Mouse (Mus musculus): ENCODE data around the gene Nosip. TPM values are rescaled to one million over a fixed set of nuclear protein-coding genes. Genes with fewer than 3 reads are reported as not detected.
"Not testable (repeated sequence)": the region's sequence is repeated elsewhere in the genome, so short reads cannot be mapped to it uniquely, and the experiment has no call there.

The Nosip gene
- polyA plus RNA-seq, 1 experiment from 2014 or later, result 49.5 TPM

DNA sequence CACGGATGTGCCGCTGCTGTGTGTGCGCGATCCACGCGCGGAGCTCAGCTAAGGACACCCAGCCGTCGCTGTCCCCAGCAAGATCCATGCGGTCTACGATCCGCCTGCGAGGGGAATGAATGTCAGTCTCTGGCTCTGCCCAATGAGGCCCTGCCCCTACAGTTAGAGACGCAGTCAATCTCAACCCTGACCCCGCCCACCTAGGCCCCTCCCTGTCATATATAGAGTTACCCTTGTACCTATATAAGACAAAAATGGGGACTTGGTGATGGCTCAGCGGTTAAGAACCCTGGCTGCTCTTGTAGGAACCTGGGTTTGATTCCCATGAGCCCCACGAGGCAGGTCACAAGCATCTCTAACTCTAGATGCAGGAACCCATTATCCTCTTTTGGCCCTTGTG is 26.4 kb downstream of the Nosip start:
- ATAC-seq, result no peak
- no peak overlapping the region for H3K9ac ChIP-seq
- H3K4me3 ChIP-seq (replicated peaks), result no peak overlapping the region
- H3K4me1 ChIP-seq (replicated peaks), result peaks cover 13% of the 10 kb centered on the region
- peaks cover 24% of the 10 kb centered on the region for H3K36me3 ChIP-seq
- H3K4me2 ChIP-seq (replicated peaks), result no peak overlapping the region
- no peak overlapping the region for H3K27ac ChIP-seq
- no peaks in the 10 kb centered on the region for H3K9me3 ChIP-seq
- H3K27me3 ChIP-seq (replicated peaks), result no peaks in the 10 kb centered on the region
- WGBS, result 92% methylated on average over 17 of the region's 17 CpGs

DNA sequence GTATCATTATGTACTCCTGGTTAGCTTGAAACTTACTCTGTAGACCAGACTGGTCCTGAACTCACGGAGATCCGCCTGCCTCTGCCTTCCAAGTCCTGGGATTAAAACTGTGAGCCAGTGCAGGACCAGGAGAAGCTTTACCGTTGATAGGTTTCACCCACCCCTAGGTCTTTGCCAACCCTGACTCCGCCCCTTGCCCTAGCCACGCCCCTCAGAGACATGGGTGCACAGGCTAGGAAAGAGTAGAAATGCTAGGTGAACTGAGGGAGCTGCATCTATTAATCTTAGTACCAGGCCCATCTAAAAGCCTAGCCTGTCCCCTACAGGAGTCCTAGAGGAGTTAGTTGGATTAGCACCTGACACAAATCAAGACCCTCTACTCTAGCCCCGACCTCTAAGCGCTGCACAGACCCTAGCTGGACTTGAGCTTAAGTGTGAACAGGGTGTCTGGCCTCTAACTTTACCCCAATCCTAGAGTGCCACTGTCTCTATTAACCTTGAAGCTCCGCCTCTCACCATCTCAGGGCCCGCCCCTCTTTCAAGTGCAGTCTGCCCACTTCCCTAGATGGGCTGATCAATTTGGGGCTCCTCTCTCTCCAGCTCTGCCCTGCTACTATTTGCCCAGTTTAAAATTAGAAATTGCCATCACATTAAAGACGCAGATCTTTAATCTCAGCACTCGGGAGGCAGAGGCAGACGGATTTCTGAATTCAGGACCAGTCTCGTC is 28.2 kb downstream of the Nosip start:
- peaks cover 17% of the 10 kb centered on the region for H3K4me1 ChIP-seq (replicated peaks)
- no peak overlapping the region; the same call in 1 of the 2 replicates for H3K9ac ChIP-seq
- H3K4me3 ChIP-seq (replicated peaks), result peak overlapping the region; percentile 50
- H3K27ac ChIP-seq, result 0 out of 2 replicates have a peak overlapping the region, but pooled peaks have one; percentile 82
- no peak for ATAC-seq
- 78% methylated on average over 13 of the region's 13 CpGs for WGBS
- no peaks in the 10 kb centered on the region for H3K27me3 ChIP-seq (replicated peaks)
- peak overlapping the region; percentile 61 for H3K4me2 ChIP-seq (replicated peaks)
- H3K9me3 ChIP-seq, result no peaks in the 10 kb centered on the region
- H3K36me3 ChIP-seq, result peaks cover 22% of the 10 kb centered on the region

DNA sequence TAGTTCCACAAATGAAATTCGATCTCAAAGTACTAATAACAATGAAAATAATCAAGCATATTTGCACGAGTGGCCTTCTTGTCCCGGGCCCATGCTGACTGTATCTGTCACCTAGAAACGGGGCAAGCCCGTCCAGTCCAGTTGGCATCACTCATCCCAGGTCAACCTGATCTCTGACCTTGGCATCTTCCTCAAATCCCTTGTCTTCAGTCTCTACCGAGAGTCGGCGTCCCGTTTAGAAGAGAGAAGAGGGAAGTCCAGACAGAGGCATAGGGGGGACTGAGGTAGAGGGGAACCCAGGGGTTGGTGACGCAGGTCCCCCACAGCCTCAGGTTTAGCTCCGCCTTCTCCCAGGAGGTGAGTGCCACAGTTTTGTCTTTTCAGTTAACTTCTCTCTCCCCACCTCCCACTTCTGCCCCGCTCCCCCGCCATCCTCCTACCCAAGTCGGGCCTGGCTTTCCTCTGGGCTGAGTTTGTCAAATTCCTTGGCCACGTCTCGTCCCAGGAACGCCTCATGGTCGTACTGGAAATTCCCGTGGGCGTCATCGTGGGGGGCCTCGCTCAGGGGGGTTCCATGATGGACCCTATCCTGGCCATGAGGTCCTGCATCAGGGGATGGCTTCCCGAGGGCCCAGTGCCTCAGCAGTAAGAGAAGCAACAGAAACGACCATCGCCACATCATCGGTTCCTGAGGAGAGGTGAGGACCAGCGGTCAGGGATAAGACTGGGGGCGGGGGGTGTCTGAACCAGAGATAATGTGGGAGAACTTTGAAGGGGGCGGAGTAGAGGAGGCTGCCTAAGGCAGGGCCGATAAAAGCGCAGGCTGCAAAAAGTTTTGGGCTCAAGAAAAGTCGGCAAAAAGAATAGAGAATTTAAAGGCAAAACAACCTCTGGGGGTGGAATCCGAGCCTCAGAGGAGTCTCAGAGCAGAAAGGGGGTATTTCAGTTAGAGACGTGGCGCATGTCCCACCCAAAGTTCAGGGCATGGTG is 29.1 kb downstream of the Nosip start:
- peak overlapping the region; percentile 61 for H3K4me2 ChIP-seq (replicated peaks)
- peak; percentile 56 for ATAC-seq
- no peaks in the 10 kb centered on the region for H3K9me3 ChIP-seq
- WGBS, result 13% methylated on average over 35 of the region's 35 CpGs
- H3K36me3 ChIP-seq, result peaks cover 18% of the 10 kb centered on the region
- H3K9ac ChIP-seq, result peak overlapping the region; percentile 64
- H3K4me3 ChIP-seq (replicated peaks), result peak overlapping the region; percentile 50
- peak overlapping the region; percentile 82 for H3K27ac ChIP-seq
- no peaks in the 10 kb centered on the region for H3K27me3 ChIP-seq (replicated peaks)
- peaks cover 17% of the 10 kb centered on the region for H3K4me1 ChIP-seq (replicated peaks)

DNA sequence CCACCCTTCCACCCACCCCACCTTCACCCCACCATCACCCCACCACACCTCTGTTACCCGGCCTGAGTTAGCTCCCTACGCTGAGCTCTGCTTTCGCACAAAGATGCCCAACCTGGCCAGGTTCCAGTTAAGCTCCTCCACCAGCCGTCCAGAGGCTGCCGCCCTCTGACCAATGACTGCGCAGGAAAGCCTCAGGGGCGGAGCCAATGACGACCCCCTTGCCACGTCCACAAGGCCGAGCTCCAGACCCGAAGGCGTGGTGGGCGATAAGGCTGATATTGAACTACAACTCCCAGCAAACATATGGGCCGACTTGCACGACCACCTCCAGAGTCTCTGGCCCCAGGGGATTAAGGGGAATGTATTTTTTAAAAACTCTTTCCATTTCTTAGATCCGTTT is 29.8 kb downstream of the Nosip start, which contains the start of gene Rcn3:
Gene Rcn3 (minus strand): TSS at position 174 of the 400 bp plus-strand sequence.
- H3K27ac ChIP-seq, result peak within 1 kb of the TSS; percentile 83
- no peaks in the 10 kb centered on the region for H3K9me3 ChIP-seq
- peak within 1 kb of the TSS; percentile 64 for H3K9ac ChIP-seq
- peaks cover 17% of the 10 kb centered on the region for H3K4me1 ChIP-seq (replicated peaks)
- peak within 1 kb of the TSS; percentile 61 for H3K4me2 ChIP-seq (replicated peaks)
- under 1% methylated on average over 16 of the region's 16 CpGs for WGBS
- H3K4me3 ChIP-seq (replicated peaks), result peak within 1 kb of the TSS; percentile 50
- no peaks in the 10 kb centered on the region for H3K27me3 ChIP-seq (replicated peaks)
- peak; percentile 91 for ATAC-seq
- peaks cover 11% of the 10 kb centered on the region for H3K36me3 ChIP-seq

DNA sequence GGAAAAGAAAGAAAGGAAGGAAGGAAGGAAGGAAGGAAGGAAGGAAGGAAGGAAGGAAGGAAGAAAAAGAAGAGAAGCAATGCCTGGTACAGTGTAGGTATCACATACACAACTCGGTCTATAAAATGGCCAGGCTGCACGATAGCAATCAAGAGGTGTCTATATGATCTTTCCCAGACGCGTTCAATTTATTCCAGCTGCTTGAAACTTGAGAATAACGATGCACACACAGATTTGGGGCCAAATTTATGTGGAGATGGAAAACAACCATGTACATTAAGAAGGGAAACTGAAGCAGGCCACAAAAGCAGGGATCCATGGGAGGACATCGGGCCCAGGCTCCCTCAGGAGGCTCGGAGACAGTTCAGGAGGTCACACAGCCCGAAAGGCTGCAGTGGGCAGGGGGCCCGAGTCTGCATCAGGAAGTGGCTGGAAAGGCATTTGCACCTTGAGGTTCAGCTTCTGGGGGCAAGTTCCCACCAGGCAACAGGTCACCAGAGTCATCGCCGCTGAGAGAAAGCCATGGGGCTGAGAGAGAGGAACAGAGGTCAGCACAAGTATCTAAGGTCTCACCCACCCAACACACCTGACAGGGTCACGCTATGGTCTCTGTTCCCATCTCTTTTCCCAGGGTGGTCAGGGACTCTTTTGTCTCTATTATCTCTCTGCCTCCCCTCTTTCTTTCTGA is 30.7 kb downstream of the Nosip start:
- Histone ChIP-seq H3K4me1 (replicated peaks) (peaks cover 17% of the 10 kb centered on the region), H3K9ac (no peak overlapping the region), H3K4me3 (replicated peaks) (no peak overlapping the region), H3K27ac (peak overlapping the region; percentile 83), H3K9me3 (no peaks in the 10 kb centered on the region), H3K36me3 (peaks cover 6% of the 10 kb centered on the region; the same call in 1 of the 2 replicates), H3K4me2 (replicated peaks) (peak overlapping the region; percentile 19; the same call in 1 of the 2 replicates), H3K27me3 (replicated peaks) (no peaks in the 10 kb centered on the region)
- 48% methylated on average over 12 of the region's 12 CpGs for WGBS
- no peak for ATAC-seq

- H3K27ac ChIP-seq, result peak overlapping the region; percentile 83; the same call in 1 of the 2 replicates
- WGBS, result 38% methylated on average over 15 of the region's 18 CpGs
- H3K4me2 ChIP-seq (replicated peaks), result peak overlapping the region; percentile 19; the same call in 1 of the 2 replicates
- no peak for ATAC-seq
- peaks cover 17% of the 10 kb centered on the region for H3K4me1 ChIP-seq (replicated peaks)
- peaks cover 1% of the 10 kb centered on the region; the same call in 1 of the 2 replicates for H3K36me3 ChIP-seq
- H3K27me3 ChIP-seq (replicated peaks), result no peaks in the 10 kb centered on the region
- H3K4me3 ChIP-seq (replicated peaks), result no peak overlapping the region
- H3K9ac ChIP-seq, result no peak overlapping the region
- no peaks in the 10 kb centered on the region for H3K9me3 ChIP-seq
Observed at GRCm38 (mm10) chr7:45093516-45093905, 31.3 kb downstream of the Nosip start.

- WGBS, result 32% methylated on average over 7 of the region's 7 CpGs
- Histone ChIP-seq H3K27ac (no peak overlapping the region), H3K27me3 (replicated peaks) (no peaks in the 10 kb centered on the region), H3K36me3 (no peaks in the 10 kb centered on the region), H3K4me3 (replicated peaks) (no peak overlapping the region), H3K4me2 (replicated peaks) (no peak overlapping the region), H3K9me3 (no peaks in the 10 kb centered on the region), H3K9ac (no peak overlapping the region), H3K4me1 (replicated peaks) (peaks cover 17% of the 10 kb centered on the region)
- no peak for ATAC-seq
Observed at GRCm38 (mm10) chr7:45094121-45094520, 31.9 kb downstream of the Nosip start.

GRCm38 (mm10) chr7:45095367-45095766 is 33.1 kb downstream of the Nosip start:
- Histone ChIP-seq H3K36me3 (no peaks in the 10 kb centered on the region), H3K4me2 (replicated peaks) (no peak overlapping the region), H3K9ac (no peak overlapping the region), H3K4me1 (replicated peaks) (peaks cover 14% of the 10 kb centered on the region), H3K27me3 (replicated peaks) (no peaks in the 10 kb centered on the region), H3K4me3 (replicated peaks) (no peak overlapping the region), H3K27ac (no peak overlapping the region), H3K9me3 (no peaks in the 10 kb centered on the region)
- 80% methylated on average over 6 of the region's 6 CpGs for WGBS
- ATAC-seq, result no peak

DNA sequence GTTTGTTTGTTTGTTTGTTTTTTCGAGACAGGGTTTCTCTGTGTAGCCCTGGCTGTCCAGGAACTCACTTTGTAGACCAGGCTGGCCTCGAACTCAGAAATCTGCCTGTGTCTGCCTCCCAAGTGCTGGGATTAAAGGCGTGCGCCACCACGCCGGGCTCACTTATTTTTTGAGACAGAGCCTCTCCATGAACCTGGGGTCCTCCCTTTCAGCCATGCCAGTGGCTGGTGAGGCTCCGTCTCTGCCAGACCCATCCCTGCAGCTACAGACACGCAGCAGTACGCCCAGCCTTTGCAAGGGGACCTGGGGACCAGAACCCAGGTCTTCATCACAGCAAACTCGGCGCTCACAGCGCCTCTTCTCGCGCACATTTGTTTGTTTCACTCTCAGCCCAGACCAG is 33.7 kb downstream of the Nosip start:
- ATAC-seq; H3K27ac ChIP-seq; H3K36me3 ChIP-seq; H3K27me3 ChIP-seq (replicated peaks); H3K9me3 ChIP-seq; H3K9ac ChIP-seq; H3K4me2 ChIP-seq (replicated peaks); H3K4me3 ChIP-seq (replicated peaks): not testable (repeated sequence)
- peaks cover 11% of the 10 kb centered on the region for H3K4me1 ChIP-seq (replicated peaks)
- 92% methylated on average over 14 of the region's 14 CpGs for WGBS

- H3K27me3 ChIP-seq (replicated peaks), result no peaks in the 10 kb centered on the region
- no peak overlapping the region for H3K4me2 ChIP-seq (replicated peaks)
- peaks cover 16% of the 10 kb centered on the region for H3K4me1 ChIP-seq (replicated peaks)
- H3K27ac ChIP-seq, result 0 out of 2 replicates have a peak overlapping the region, but pooled peaks have one; percentile 17
- no peaks in the 10 kb centered on the region for H3K36me3 ChIP-seq
- no peak overlapping the region for H3K9ac ChIP-seq
- ATAC-seq, result no peak
- H3K9me3 ChIP-seq, result no peaks in the 10 kb centered on the region
- WGBS, result 53% methylated on average over 6 of the region's 6 CpGs
- H3K4me3 ChIP-seq (replicated peaks), result no peak overlapping the region
Observed at GRCm38 (mm10) chr7:45097479-45097878, 35.2 kb downstream of the Nosip start.

- H3K4me2 ChIP-seq (replicated peaks), result no peak overlapping the region
- no peaks in the 10 kb centered on the region for H3K36me3 ChIP-seq
- H3K9me3 ChIP-seq, result no peaks in the 10 kb centered on the region
- H3K4me3 ChIP-seq (replicated peaks), result no peak overlapping the region
- WGBS, result 89% methylated on average over 8 of the region's 8 CpGs
- H3K4me1 ChIP-seq (replicated peaks), result peaks cover 20% of the 10 kb centered on the region
- H3K27ac ChIP-seq, result no peak overlapping the region
- no peak for ATAC-seq
- no peaks in the 10 kb centered on the region for H3K27me3 ChIP-seq (replicated peaks)
- no peak overlapping the region for H3K9ac ChIP-seq
Observed at GRCm38 (mm10) chr7:45098541-45099240, 36.5 kb downstream of the Nosip start.

Data from intestine, embryonic 15.5 days (tissue).